Mouse (Mus musculus) mature B cell (primary cell): ENCODE data around the gene Twist1.

Experiments
- in situ Hi-C: fragments of 300-500 bp; cut with MboI; formaldehyde crosslinking; loops from 2 replicates; pipeline ENCODE4 v1.14.3; 2019

Twist1 gene

GRCm38 (mm10) chr12:33966490-33967415, 9.3 kb downstream of the Twist1 start:
- in situ Hi-C loops: no loop called here

GRCm38 (mm10) chr12:33967514-33967913, 10.0 kb downstream of the Twist1 start:
- in situ Hi-C loops: no loop called here

GRCm38 (mm10) chr12:33968041-33968897, 10.8 kb downstream of the Twist1 start:
- in situ Hi-C loops: no loop called here

GRCm38 (mm10) chr12:33968898-33969178, 11.4 kb downstream of the Twist1 start:
- in situ Hi-C loops: no loop called here

- in situ Hi-C loops: no loop called here
Observed at GRCm38 (mm10) chr12:33980159-33980558, 22.7 kb downstream of the Twist1 start.

- in situ Hi-C loops: no loop called here
Observed at GRCm38 (mm10) chr12:33981433-33981832, 24.0 kb downstream of the Twist1 start.

GRCm38 (mm10) chr12:33993127-33993526, 35.7 kb downstream of the Twist1 start:
- in situ Hi-C loops: no loop called here
